Mouse (Mus musculus) MEL (cell line): ENCODE results near the gene Rassf1.

Experiments
- CTCF ChIP-seq, 3 experiments: IDR thresholded peaks in 2 of 3; conservative IDR thresholded peaks in 1 of 3; 2 replicates each; pipeline ENCODE4 v1.5.1; 2011 to 2012; ENCODE audit warnings: low read length in 3 of 3, low read depth in 2 of 3, mild to moderate bottlenecking in 2 of 3, improper control_type of control experiment in 1 of 3, inconsistent platforms in 1 of 3, mixed read lengths in 1 of 3, moderate library complexity in 1 of 3; ENCODE audit not compliant: control insufficient read depth in 1 of 3, insufficient read depth in 1 of 3, poor library complexity in 1 of 3, severe bottlenecking in 1 of 3
- ELF1 ChIP-seq: IDR thresholded peaks from 2 replicates; pipeline ENCODE4 v1.6.1; 2014; ENCODE audit warnings: low read depth, mild to moderate bottlenecking, inconsistent platforms, low read length, improper control_type of control experiment, moderate library complexity
- EP300 ChIP-seq, 2 experiments: IDR thresholded peaks; 2 replicates each; pipeline ENCODE4 v1.6.1; 2011; ENCODE audit warnings: improper control_type of control experiment in 2 of 2, low read length in 2 of 2, low read depth in 1 of 2, mild to moderate bottlenecking in 1 of 2
- GATA1 ChIP-seq: IDR thresholded peaks from 2 replicates; pipeline ENCODE4 v1.6.1; 2011; ENCODE audit warnings: low read depth, low read length, improper control_type of control experiment
- HCFC1 ChIP-seq: IDR thresholded peaks from 2 replicates; pipeline ENCODE4 v1.6.1; 2012; ENCODE audit warnings: low read depth, mild to moderate bottlenecking, inconsistent platforms, low read length, improper control_type of control experiment, moderate library complexity
- NELFE ChIP-seq: IDR thresholded peaks from 2 replicates; pipeline ENCODE4 v1.6.1; 2011; ENCODE audit warnings: low read depth, low read length, improper control_type of control experiment
- POLR2AphosphoS5 ChIP-seq: IDR thresholded peaks from 2 replicates; pipeline ENCODE4 v1.6.1; 2012; ENCODE audit warnings: low read depth, borderline replicate concordance, mild to moderate bottlenecking, inconsistent platforms, low read length, moderate library complexity, mixed read lengths
- SIN3A ChIP-seq: IDR thresholded peaks from 2 replicates; pipeline ENCODE4 v1.6.1; 2012; ENCODE audit warnings: low read length, improper control_type of control experiment, inconsistent platforms
- TAL1 ChIP-seq: IDR thresholded peaks from 2 replicates; pipeline ENCODE4 v1.6.1; 2012; ENCODE audit warnings: mild to moderate bottlenecking, inconsistent platforms, low read length, moderate library complexity, mixed read lengths
- ZMIZ1 ChIP-seq: IDR thresholded peaks from 2 replicates; pipeline ENCODE4 v1.6.1; 2012; ENCODE audit warnings: low read depth, mild to moderate bottlenecking, inconsistent platforms, low read length, improper control_type of control experiment, moderate library complexity

DNA sequence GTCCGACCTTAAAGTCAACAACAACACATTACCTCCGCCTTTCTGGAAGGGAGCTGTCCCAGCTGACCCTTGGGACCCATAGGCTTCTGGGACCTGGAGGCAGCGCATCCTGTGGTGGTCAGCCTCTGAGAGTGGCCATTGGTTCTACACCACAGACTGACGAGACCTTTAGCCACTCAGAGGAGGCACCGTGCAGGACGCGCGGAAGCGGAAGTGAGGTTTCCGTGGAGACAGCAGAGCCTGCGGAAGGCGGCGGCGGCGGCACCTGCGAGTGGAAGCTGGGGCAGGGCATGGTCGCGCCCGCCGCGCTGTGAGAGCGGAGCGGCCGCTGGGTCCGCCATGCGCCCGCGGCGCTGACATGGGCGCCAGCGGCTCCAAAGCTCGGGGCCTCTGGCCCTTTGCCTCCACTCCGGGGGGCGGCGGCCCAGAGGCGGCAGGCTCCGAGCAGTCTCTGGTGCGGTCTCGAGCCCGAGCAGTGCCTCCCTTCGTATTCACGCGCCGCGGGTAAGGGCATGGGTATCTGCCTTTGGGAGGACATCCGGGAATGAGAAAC, 11.8 kb downstream of the Rassf1 start, which contains the start of gene Tusc2:
- TF ChIP-seq SIN3A, result peak; percentile 85
- TF ChIP-seq EP300 (IDR thresholded peaks at IDR 0.05; ENCODE audit: low read depth in 1 of 2, low read length in 2 of 2), result no peak
- TF ChIP-seq HCFC1, result peak; percentile 87
- TF ChIP-seq CTCF (IDR thresholded peaks at IDR 0.05 in 2 of 3, conservative IDR thresholded peaks at IDR 0.05 in 1 of 3; ENCODE audit: control insufficient read depth in 1 of 3, insufficient read depth in 1 of 3, low read depth in 2 of 3, low read length in 3 of 3, poor library complexity in 1 of 3, severe bottlenecking in 1 of 3), result no peak
- TF ChIP-seq GATA1, result no peak
- no peak for TF ChIP-seq TAL1
- TF ChIP-seq NELFE, result peak; percentile 77
- peak; percentile 85; the same call in 1 of the 2 replicates for TF ChIP-seq ZMIZ1
- TF ChIP-seq POLR2AphosphoS5, result no peak
- TF ChIP-seq ELF1, result peak; percentile 93
